Mouse (Mus musculus) ovary, adult 18-20 months (tissue): ENCODE results near the gene Dnajc30.
A peak's percentile ranks its signal among the peaks of the same experiment; 100 is the strongest.
"Not testable (repeated sequence)": the region's sequence is repeated elsewhere in the genome, so short reads cannot be mapped to it uniquely, and the experiment has no call there.

ENCODE experiments used
- DNase-seq: peaks from one replicate; pipeline ENCODE4 v3.0.0; 2022; ENCODE audit warnings: low spot score, mixed read lengths

The Dnajc30 gene

GRCm38 (mm10) chr5:135064382-135064766, 372 bp downstream of the Dnajc30 start:
- no peak for DNase-seq

GRCm38 (mm10) chr5:135064909-135065446, 976 bp downstream of the Dnajc30 start, which contains the start of gene Bud23:
Gene Bud23 (minus strand): TSS chr5:135064959.
- not testable (repeated sequence) for DNase-seq

GRCm38 (mm10) chr5:135066008-135066407, 2.0 kb downstream of the Dnajc30 start:
- DNase-seq = no peak

GRCm38 (mm10) chr5:135070448-135070847, 6.4 kb downstream of the Dnajc30 start:
- no peak for DNase-seq

- no peak for DNase-seq
Observed at GRCm38 (mm10) chr5:135072061-135072460, 8.1 kb downstream of the Dnajc30 start.

GRCm38 (mm10) chr5:135072720-135073119, 8.7 kb downstream of the Dnajc30 start:
- DNase-seq = no peak

GRCm38 (mm10) chr5:135073349-135074150, 9.5 kb downstream of the Dnajc30 start:
- no peak for DNase-seq

GRCm38 (mm10) chr5:135075655-135076054, 11.7 kb downstream of the Dnajc30 start:
- DNase-seq = no peak

- no peak for DNase-seq
Observed at GRCm38 (mm10) chr5:135076368-135076767, 12.4 kb downstream of the Dnajc30 start.

- no peak for DNase-seq
Observed at GRCm38 (mm10) chr5:135076931-135077505, 13.0 kb downstream of the Dnajc30 start.

- peak; percentile 79 for DNase-seq
Observed at GRCm38 (mm10) chr5:135077564-135078481, 13.8 kb downstream of the Dnajc30 start, which contains the start of gene Vps37d. Gene Vps37d (minus strand): TSS chr5:135078266.

- no peak for DNase-seq
Observed at GRCm38 (mm10) chr5:135078482-135078810, 14.4 kb downstream of the Dnajc30 start.

- DNase-seq = no peak
Observed at GRCm38 (mm10) chr5:135079578-135079977, 15.6 kb downstream of the Dnajc30 start.

- DNase-seq = no peak
Observed at GRCm38 (mm10) chr5:135080539-135080938, 16.5 kb downstream of the Dnajc30 start.

GRCm38 (mm10) chr5:135086871-135087270, 22.9 kb downstream of the Dnajc30 start:
- DNase-seq = no peak

- no peak for DNase-seq
Observed at GRCm38 (mm10) chr5:135089653-135090052, 25.7 kb downstream of the Dnajc30 start, which contains the start of gene Mlxipl. Gene Mlxipl (plus strand): TSS chr5:135089890.

- DNase-seq = no peak
Observed at GRCm38 (mm10) chr5:135100981-135101380, 37.0 kb downstream of the Dnajc30 start.

GRCm38 (mm10) chr5:135103999-135104660, 40.1 kb downstream of the Dnajc30 start:
- no peak for DNase-seq

- DNase-seq = peak; percentile 81
Observed at GRCm38 (mm10) chr5:135106758-135107256, 42.8 kb downstream of the Dnajc30 start.

GRCm38 (mm10) chr5:135107521-135108501, 43.8 kb downstream of the Dnajc30 start:
- peak; percentile 46 for DNase-seq
